Comparison of ENCODE assay signal across 1 mouse cellular context in the genomic region with DNA sequence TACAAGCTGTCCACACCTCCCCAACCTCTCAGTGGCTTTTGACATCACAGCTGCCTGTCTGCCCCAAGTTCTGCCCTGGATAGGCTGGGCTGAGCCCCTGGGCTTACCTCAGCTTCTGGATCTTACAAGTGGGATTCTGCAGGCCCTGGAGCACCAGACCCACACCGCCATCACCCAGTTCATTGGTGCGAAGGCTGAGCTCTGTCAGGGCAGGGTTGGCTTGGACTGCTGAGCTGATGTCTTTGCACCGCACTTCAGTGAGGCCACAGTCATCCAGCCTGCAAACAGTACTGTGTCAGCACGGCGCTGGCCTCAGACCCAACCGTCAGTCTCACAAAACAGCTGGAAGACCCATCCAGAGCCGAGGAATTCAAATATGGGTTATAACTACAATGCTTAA.
TF ChIP-seq lines count a peak whose summit lies in the region.

No protein-coding gene starts in this region.

TF ChIP-seq in C2C12, 6 proteins besides CTCF, POLR2A, EP300 and RAD21:
- TF ChIP-seq MAX (IDR thresholded peaks at IDR 0.05): no peak
- TF ChIP-seq FOSL1 (IDR thresholded peaks at IDR 0.05; ENCODE audit: insufficient read depth, low read length, poor library complexity, severe bottlenecking): no peak
- TF ChIP-seq USF1 (IDR thresholded peaks at IDR 0.05; ENCODE audit: low read depth): no peak
